Mouse (Mus musculus) CH12.LX (cell line): Measurements from ENCODE around the gene Atrnl1. TPM values are rescaled to one million over a fixed set of nuclear protein-coding genes. Genes with fewer than 3 reads are reported as not detected.

Experiments
- DNase-seq: peaks from one replicate; pipeline ENCODE4 v3.0.0-alpha.2; 2013; ENCODE audit errors: extremely low read depth
- H3K27ac ChIP-seq: 2 replicates; pipeline ENCODE4 v1.5.1; 2012; ENCODE audit warnings: low read depth, mild to moderate bottlenecking, control low read depth, moderate library complexity; ENCODE audit not compliant: insufficient read depth
- H3K27me3 ChIP-seq: replicated peaks from 2 replicates; pipeline ENCODE3; 2012; ENCODE audit warnings: inconsistent platforms
- H3K36me3 ChIP-seq, 2 experiments: replicated peaks in 1 of 2; 2 replicates each; pipeline versions ENCODE3 to v1.6.1; 2012; ENCODE audit warnings: inconsistent platforms in 1 of 2, low read length in 1 of 2, mild to moderate bottlenecking in 1 of 2, mixed read lengths in 1 of 2, moderate library complexity in 1 of 2; ENCODE audit not compliant: control insufficient read depth in 1 of 2, insufficient read depth in 1 of 2
- H3K4me1 ChIP-seq, 2 experiments: 2 replicates each; pipeline ENCODE4 v1.6.1; 2012; ENCODE audit warnings: inconsistent platforms in 1 of 2, moderate library complexity in 1 of 2; ENCODE audit not compliant: insufficient read depth in 2 of 2, control insufficient read depth in 1 of 2
- H3K4me2 ChIP-seq: 2 replicates; pipeline ENCODE4 v1.6.1; 2012; ENCODE audit warnings: low read depth, mild to moderate bottlenecking, control low read depth; ENCODE audit not compliant: poor library complexity, insufficient read depth, severe bottlenecking
- H3K4me3 ChIP-seq, 3 experiments: fragments of 150-350 bp in 1 of 3; sonication (generic) in 1 of 3; replicated peaks in 1 of 3; 2 replicates each; pipeline versions ENCODE3 to v1.5.1; 2011 to 2012; ENCODE audit warnings: low read depth in 2 of 3, low read length in 2 of 3, mild to moderate bottlenecking in 2 of 3, moderate library complexity in 2 of 3, control low read depth in 1 of 3, improper control_type of control experiment in 1 of 3, inconsistent platforms in 1 of 3, mixed read lengths in 1 of 3; ENCODE audit not compliant: poor library complexity in 1 of 3
- H3K79me2 ChIP-seq: replicated peaks from 2 replicates; pipeline ENCODE4 v1.6.1; 2012; ENCODE audit warnings: mild to moderate bottlenecking, moderate library complexity; ENCODE audit not compliant: control insufficient read depth, poor library complexity, insufficient read depth, severe bottlenecking; ENCODE audit errors: extremely low read depth
- H3K9ac ChIP-seq: 2 replicates; pipeline ENCODE4 v1.6.1; 2012; ENCODE audit warnings: low read depth, mild to moderate bottlenecking, control low read depth, moderate library complexity; ENCODE audit not compliant: insufficient read depth
- H3K9me3 ChIP-seq: replicated peaks from 2 replicates; pipeline ENCODE3; 2012; ENCODE audit warnings: low read length, inconsistent platforms, mixed read lengths
- CHD1 ChIP-seq: IDR thresholded peaks from 2 replicates; pipeline ENCODE4 v1.6.1; 2012; ENCODE audit warnings: low read depth, low read length, improper control_type of control experiment, inconsistent platforms
- CTCF ChIP-seq, 2 experiments: IDR thresholded peaks in 1 of 2; conservative IDR thresholded peaks in 1 of 2; 2 replicates each; pipeline ENCODE4 v1.5.1; 2011 to 2012; ENCODE audit warnings: low read depth in 2 of 2, low read length in 2 of 2, improper control_type of control experiment in 1 of 2, inconsistent platforms in 1 of 2, mild to moderate bottlenecking in 1 of 2, moderate library complexity in 1 of 2
- ELF1 ChIP-seq: IDR thresholded peaks from 2 replicates; pipeline ENCODE4 v1.6.1; 2014; ENCODE audit warnings: low read depth, mild to moderate bottlenecking, inconsistent platforms, low read length, improper control_type of control experiment
- EP300 ChIP-seq: IDR thresholded peaks from 2 replicates; pipeline ENCODE4 v1.6.1; 2011; ENCODE audit warnings: low read length, improper control_type of control experiment
- IRF4 ChIP-seq: IDR thresholded peaks from 2 replicates; pipeline ENCODE4 v1.6.1; 2014; ENCODE audit warnings: low read depth, mild to moderate bottlenecking, inconsistent platforms, low read length, improper control_type of control experiment
- JUND ChIP-seq: conservative IDR thresholded peaks from 2 replicates; pipeline ENCODE4 v1.6.1; 2011; ENCODE audit warnings: low read depth, low read length, improper control_type of control experiment
- KAT2A ChIP-seq: IDR thresholded peaks from 2 replicates; pipeline ENCODE4 v1.6.1; 2012; ENCODE audit warnings: low read length, improper control_type of control experiment, inconsistent platforms; ENCODE audit not compliant: insufficient replicate concordance
- MAFK ChIP-seq: IDR thresholded peaks from 2 replicates; pipeline ENCODE4 v1.6.1; 2011; ENCODE audit warnings: low read length, improper control_type of control experiment; ENCODE audit not compliant: insufficient replicate concordance
- MAX ChIP-seq: IDR thresholded peaks from 2 replicates; pipeline ENCODE4 v1.6.1; 2011; ENCODE audit warnings: low read length, improper control_type of control experiment
- MAZ ChIP-seq: IDR thresholded peaks from 2 replicates; pipeline ENCODE4 v1.6.1; 2012; ENCODE audit warnings: low read depth, mild to moderate bottlenecking, inconsistent platforms, low read length, improper control_type of control experiment, moderate library complexity
- MXI1 ChIP-seq: IDR thresholded peaks from 2 replicates; pipeline ENCODE4 v1.6.1; 2011; ENCODE audit warnings: mild to moderate bottlenecking, low read depth, low read length, improper control_type of control experiment
- NELFE ChIP-seq: IDR thresholded peaks from 2 replicates; pipeline ENCODE4 v1.6.1; 2011; ENCODE audit warnings: low read depth, low read length, improper control_type of control experiment
- NRF1 ChIP-seq: IDR thresholded peaks from 2 replicates; pipeline ENCODE4 v1.6.1; 2014; ENCODE audit warnings: low read depth, mild to moderate bottlenecking, inconsistent platforms, low read length, improper control_type of control experiment, moderate library complexity
- PAX5 ChIP-seq: IDR thresholded peaks from 2 replicates; pipeline ENCODE4 v1.6.1; 2012; ENCODE audit warnings: low read length, inconsistent platforms, mixed read lengths
- POLR2AphosphoS2 ChIP-seq: IDR thresholded peaks from 2 replicates; pipeline ENCODE4 v1.6.1; 2011; ENCODE audit warnings: low read depth, low read length, improper control_type of control experiment
- RAD21 ChIP-seq: IDR thresholded peaks from 2 replicates; pipeline ENCODE4 v1.6.1; 2011; ENCODE audit warnings: low read depth, mild to moderate bottlenecking, low read length, improper control_type of control experiment, moderate library complexity
- RCOR1 ChIP-seq: conservative IDR thresholded peaks from 2 replicates; pipeline ENCODE4 v1.6.1; 2012; ENCODE audit warnings: low read depth, mild to moderate bottlenecking, inconsistent platforms, low read length, improper control_type of control experiment
- SIN3A ChIP-seq: IDR thresholded peaks from 2 replicates; pipeline ENCODE4 v1.6.1; 2012; ENCODE audit warnings: low read length, improper control_type of control experiment, inconsistent platforms
- SMC3 ChIP-seq: IDR thresholded peaks from 2 replicates; pipeline ENCODE4 v1.6.1; 2011; ENCODE audit warnings: low read depth, low read length, improper control_type of control experiment
- TBP ChIP-seq: conservative IDR thresholded peaks from 2 replicates; pipeline ENCODE4 v1.6.1; 2011; ENCODE audit warnings: low read depth, low read length, improper control_type of control experiment
- UBTF ChIP-seq: IDR thresholded peaks from 2 replicates; pipeline ENCODE4 v1.6.1; 2012; ENCODE audit warnings: low read depth, mild to moderate bottlenecking, inconsistent platforms, low read length, improper control_type of control experiment, moderate library complexity
- USF1 ChIP-seq: IDR thresholded peaks from 2 replicates; pipeline ENCODE4 v1.6.1; 2014; ENCODE audit warnings: low read depth, mild to moderate bottlenecking, inconsistent platforms, low read length, improper control_type of control experiment
- ZC3H11A ChIP-seq: IDR thresholded peaks from 2 replicates; pipeline ENCODE4 v1.6.1; 2012; ENCODE audit warnings: low read depth, mild to moderate bottlenecking, inconsistent platforms, low read length, improper control_type of control experiment
- ZKSCAN1 ChIP-seq: IDR thresholded peaks from 2 replicates; pipeline ENCODE4 v1.6.1; 2012; ENCODE audit warnings: low read depth, inconsistent platforms, low read length, improper control_type of control experiment, borderline replicate concordance
- ZMIZ1 ChIP-seq: IDR thresholded peaks from 2 replicates; pipeline ENCODE4 v1.6.1; 2012; ENCODE audit warnings: low read depth, mild to moderate bottlenecking, inconsistent platforms, low read length, improper control_type of control experiment
- dilution Hi-C: fragments of 300-500 bp; cut with MboI; formaldehyde crosslinking; loops from 2 replicates; pipeline ENCODE4 v1.14.3; 2020; ENCODE audit warnings: low sequenced_read_pairs; ENCODE audit not compliant: extremely low pct_unique_long_range_greater_than_20kb, extremely low pct_ligation_motif_present
- in situ Hi-C: fragments of 300-500 bp; cut with MboI; formaldehyde crosslinking; loops from 3 replicates; pipeline ENCODE4 v1.14.3; 2019; ENCODE audit warnings: low sequenced_read_pairs, low pct_ligation_motif_present, low pct_unique_long_range_greater_than_20kb, mixed read lengths
- polyA plus RNA-seq: library from polyadenylated mRNA; unstranded; fragments of >175 nt; gene quantifications from 2 replicates; pipeline ENCODE4 v1.2.1, GENCODE M21; 2012; ENCODE audit warnings: low read depth; ENCODE audit not compliant: insufficient read length
- total RNA-seq, 2 experiments: library from RNA; depleted of rRNA; stranded (reverse); fragments of 300-350 nt in 1 of 2; fragments of >200 nt in 1 of 2; gene quantifications; 2 replicates each; pipeline ENCODE4 v1.2.3; 2012 to 2014

Gene Atrnl1
- total and polyA plus RNA-seq, 3 experiments, result 1.9 TPM

DNA sequence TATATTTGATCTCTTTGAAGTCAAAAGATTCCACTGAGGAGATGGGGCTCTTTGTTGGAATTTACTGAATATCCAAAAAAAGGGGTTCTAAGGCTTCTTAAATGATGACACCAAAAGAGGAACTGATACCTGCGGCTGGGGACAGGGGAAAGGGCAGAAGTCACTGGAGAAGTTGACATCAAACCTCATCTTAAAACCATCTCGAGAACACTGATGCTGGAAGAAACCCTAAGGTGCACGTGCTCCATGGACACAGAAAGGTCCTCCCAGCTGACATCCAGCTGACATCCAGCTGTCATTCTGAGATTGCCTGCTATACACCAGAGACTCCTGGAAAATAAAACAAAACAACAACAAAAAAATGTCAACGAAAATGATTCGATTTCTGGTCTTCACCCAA, 19.9 kb upstream of the Atrnl1 start (continued):
- no peak for TF ChIP-seq TBP
- TF ChIP-seq MAZ, result no peak
- peak; percentile 87 for TF ChIP-seq RCOR1
- TF ChIP-seq EP300, result peak; percentile 94
- TF ChIP-seq KAT2A, result no peak
- TF ChIP-seq MXI1, result peak; percentile 44; the same call in 1 of the 2 replicates
- TF ChIP-seq USF1, result no peak

DNA sequence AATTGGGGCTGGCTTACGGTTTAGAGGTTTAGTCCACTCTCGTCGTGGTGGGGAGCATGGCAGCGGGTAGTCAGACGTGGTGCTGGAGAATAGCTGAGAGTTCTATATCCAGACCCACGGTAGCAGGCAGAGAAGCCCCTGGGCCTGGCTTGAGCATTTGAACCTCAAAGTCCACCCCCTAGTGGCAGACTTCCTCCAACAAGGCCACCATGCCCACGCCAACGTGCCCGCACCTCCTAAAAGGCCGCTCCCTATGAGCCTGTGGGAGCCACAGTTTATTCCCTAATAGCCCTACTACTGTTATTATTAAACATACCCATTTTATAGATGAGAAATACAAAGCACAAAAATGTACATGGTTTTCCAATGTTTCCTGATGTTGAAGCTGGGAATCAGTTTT, 19.2 kb upstream of the Atrnl1 start:
- Histone ChIP-seq H3K36me3 (no peaks in the 10 kb centered on the region), H3K4me2 (no peak overlapping the region), H3K27me3 (no peaks in the 10 kb centered on the region), H3K27ac (no peak overlapping the region), H3K9me3 (peaks cover 1% of the 10 kb centered on the region), H3K9ac (no peak overlapping the region), H3K4me1 (peaks cover 0 to 18% of the 10 kb centered on the region in 2 experiments; a peak in 3 of 4 replicates), H3K79me2 (no peaks in the 10 kb centered on the region), H3K4me3 (no peak overlapping the region)
- in situ Hi-C loops (no loop called here), dilution Hi-C loops (no loop called here)
- no peak for DNase-seq
- no peak for TF ChIP-seq MAX
- TF ChIP-seq NELFE, result no peak
- no peak for TF ChIP-seq IRF4
- no peak for TF ChIP-seq ZC3H11A
- TF ChIP-seq UBTF, result no peak
- no peak for TF ChIP-seq ELF1
- TF ChIP-seq JUND, result no peak
- no peak for TF ChIP-seq NRF1
- no peak for TF ChIP-seq CHD1
- TF ChIP-seq CTCF (conservative IDR thresholded peaks at IDR 0.05 in 1 of 2, IDR thresholded peaks at IDR 0.05 in 1 of 2; ENCODE audit: low read depth in 2 of 2, low read length in 2 of 2), result peak in 1 of 2 experiments; percentile 39; a peak in 2 of 4 replicates
- no peak for TF ChIP-seq POLR2AphosphoS2
- TF ChIP-seq SIN3A, result no peak
- TF ChIP-seq ZKSCAN1, result no peak
- TF ChIP-seq MAFK, result no peak
- no peak for TF ChIP-seq PAX5
- TF ChIP-seq MAZ, result no peak
- TF ChIP-seq ZMIZ1, result no peak
- TF ChIP-seq KAT2A, result no peak
- peak; percentile 27; the same call in 1 of the 2 replicates for TF ChIP-seq SMC3
- TF ChIP-seq RAD21, result peak; percentile 3
